Mouse (Mus musculus) heart, embryonic 10.5 days (tissue): ENCODE data around the gene M6pr. TPM values are rescaled to one million over a fixed set of nuclear protein-coding genes. Genes with fewer than 3 reads are reported as not detected.
A peak's percentile ranks its signal among the peaks of the same experiment; 100 is the strongest.

Experiments
- DNase-seq: peaks from one replicate; pipeline ENCODE4 v3.0.0-alpha.2; 2017; ENCODE audit warnings: low spot score
- H3K27ac ChIP-seq: fragments of 300-500 bp; sonication (generic); 2 replicates; pipeline ENCODE4 v1.5.1; 2016; ENCODE audit warnings: mild to moderate bottlenecking
- H3K27me3 ChIP-seq: fragments of 300-500 bp; sonication (generic); 2 replicates; pipeline ENCODE4 v1.6.1; 2016; ENCODE audit warnings: mild to moderate bottlenecking; ENCODE audit not compliant: poor library complexity, insufficient read depth, severe bottlenecking
- H3K36me3 ChIP-seq: fragments of 300-500 bp; sonication (generic); 2 replicates; pipeline ENCODE4 v1.6.1; 2016; ENCODE audit warnings: mild to moderate bottlenecking, moderate library complexity
- H3K4me1 ChIP-seq: fragments of 300-500 bp; sonication (generic); 2 replicates; pipeline ENCODE4 v1.6.1; 2016; ENCODE audit warnings: mild to moderate bottlenecking
- H3K4me3 ChIP-seq: fragments of 300-500 bp; sonication (generic); 2 replicates; pipeline ENCODE4 v1.5.1; 2016; ENCODE audit warnings: mild to moderate bottlenecking, moderate library complexity
- H3K9me3 ChIP-seq: fragments of 300-500 bp; sonication (generic); 2 replicates; pipeline ENCODE4 v1.6.1; 2016; ENCODE audit warnings: mild to moderate bottlenecking, moderate library complexity
- WGBS: fragments of 180-500 bp; shearing (Covaris S2); methylation state at CpG from one replicate; pipeline ENCODE4 v1.1.7; 2016; 5-methylcytosine and 5-hydroxymethylcytosine counted together
- polyA plus RNA-seq: library from polyadenylated mRNA; unstranded; fragments of >200 nt; fragmentation: Nextera tagmentation; extraction: Ambion mirVana; gene quantifications from 2 replicates; pipeline ENCODE4 v1.2.1, GENCODE M21; 2016

M6pr gene
- polyA plus RNA-seq, result 98.0 and 102 TPM in 2 replicates

DNA sequence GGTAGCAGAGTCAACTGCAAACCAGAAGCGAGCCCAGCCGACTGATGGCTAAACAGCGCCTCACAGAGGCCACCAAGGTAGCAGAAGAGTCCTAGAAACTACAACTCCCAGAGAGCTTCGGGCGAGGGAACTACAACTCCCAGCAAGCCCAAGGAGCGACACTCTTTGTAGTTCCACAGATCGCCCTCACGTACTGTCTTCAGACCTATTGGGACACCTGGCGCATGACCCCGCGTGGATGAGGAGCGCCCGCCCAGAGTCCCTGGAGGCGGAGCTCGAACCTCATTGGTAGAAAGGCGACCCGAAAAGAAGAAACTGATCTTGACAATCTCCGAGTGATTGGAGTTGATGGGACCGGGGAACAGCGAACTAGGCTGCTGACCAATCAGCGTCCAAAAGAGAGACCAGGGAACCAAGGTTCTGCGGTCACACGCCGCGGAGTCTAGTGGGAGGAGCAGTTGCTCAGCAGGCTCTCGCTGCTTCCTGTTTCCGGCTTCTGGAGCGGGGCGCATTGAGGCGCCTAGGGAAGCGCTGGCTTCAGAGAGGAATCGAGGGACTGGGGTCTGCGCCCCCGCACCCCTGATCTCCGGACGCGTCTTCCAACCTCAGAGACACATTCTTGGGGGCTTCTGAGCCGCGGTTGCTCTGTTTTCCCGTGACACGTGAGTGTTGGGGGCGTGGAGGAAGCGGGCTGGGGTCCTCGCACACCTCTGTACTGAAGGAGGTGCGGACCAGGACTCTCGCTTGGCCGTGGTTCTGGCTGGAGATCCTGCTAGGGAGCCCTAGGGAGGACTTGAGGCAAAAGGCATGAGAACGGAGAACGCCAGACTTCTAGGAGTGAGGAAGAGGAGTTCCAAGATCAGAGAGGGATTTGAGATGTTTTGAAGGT lies at the start of gene M6pr:
Gene M6pr, plus strand, starts transcription at position 216 of the 889 bp plus-strand sequence.
- DNase-seq, result peak; percentile 98
- WGBS, result under 1% methylated on average over 49 of the region's 49 CpGs

GRCm38 (mm10) chr6:122262543-122262942 lies 46.0 kb upstream of the M6pr start:
- 88% methylated on average over 8 of the region's 8 CpGs for WGBS
- H3K4me1 ChIP-seq, result 0 out of 2 replicates have a peak, but pooled peaks cover 3% of the 10 kb centered on the region
- H3K4me3 ChIP-seq, result no peak overlapping the region
- H3K27me3 ChIP-seq, result peaks cover 9% of the 10 kb centered on the region; the same call in 1 of the 2 replicates
- no peak overlapping the region for H3K27ac ChIP-seq
- no peak for DNase-seq
- no peaks in the 10 kb centered on the region for H3K9me3 ChIP-seq
- H3K36me3 ChIP-seq, result no peaks in the 10 kb centered on the region

More for the DNA sequence above, at the start of gene M6pr:
- Histone ChIP-seq H3K4me3 (peak within 1 kb of the TSS; percentile 85), H3K4me1 (peaks cover 22% of the 10 kb centered on the region), H3K36me3 (peaks cover 14% of the 10 kb centered on the region), H3K9me3 (no peaks in the 10 kb centered on the region), H3K27me3 (no peaks in the 10 kb centered on the region), H3K27ac (peak within 1 kb of the TSS; percentile 90)

DNA sequence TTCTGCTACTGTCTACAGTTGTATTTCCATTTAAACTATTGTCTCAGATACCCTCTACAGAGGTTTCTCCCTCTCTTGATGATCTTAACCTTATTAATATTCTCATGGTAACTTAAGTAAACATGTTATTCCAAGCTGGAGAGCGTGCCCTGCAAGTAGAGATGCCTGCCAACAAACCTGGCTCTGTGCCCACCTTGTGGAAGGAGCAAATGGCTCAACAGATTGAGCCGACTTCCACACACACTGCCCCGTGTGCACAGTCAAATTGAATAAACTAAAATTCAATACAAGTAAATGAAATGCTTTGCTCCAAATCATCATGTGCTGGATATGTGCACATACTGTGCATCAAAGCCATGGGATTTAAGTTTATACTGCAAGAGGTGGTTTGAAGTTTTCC lies 40.0 kb upstream of the M6pr start:
- H3K4me3 ChIP-seq, result no peak overlapping the region
- no peak for DNase-seq
- no peaks in the 10 kb centered on the region for H3K4me1 ChIP-seq
- H3K27ac ChIP-seq, result no peak overlapping the region
- H3K9me3 ChIP-seq, result no peaks in the 10 kb centered on the region
- WGBS, result 64% methylated on average over 3 of the region's 3 CpGs
- no peaks in the 10 kb centered on the region for H3K27me3 ChIP-seq
- no peaks in the 10 kb centered on the region for H3K36me3 ChIP-seq

GRCm38 (mm10) chr6:122269170-122269569 lies 39.4 kb upstream of the M6pr start:
- no peak for DNase-seq
- Histone ChIP-seq H3K36me3 (no peaks in the 10 kb centered on the region), H3K4me1 (peaks cover under 1% of the 10 kb centered on the region; the same call in 1 of the 2 replicates), H3K4me3 (no peak overlapping the region), H3K27me3 (no peaks in the 10 kb centered on the region), H3K27ac (no peak overlapping the region), H3K9me3 (no peaks in the 10 kb centered on the region)
- 85% methylated on average over 4 of the region's 4 CpGs for WGBS

DNA sequence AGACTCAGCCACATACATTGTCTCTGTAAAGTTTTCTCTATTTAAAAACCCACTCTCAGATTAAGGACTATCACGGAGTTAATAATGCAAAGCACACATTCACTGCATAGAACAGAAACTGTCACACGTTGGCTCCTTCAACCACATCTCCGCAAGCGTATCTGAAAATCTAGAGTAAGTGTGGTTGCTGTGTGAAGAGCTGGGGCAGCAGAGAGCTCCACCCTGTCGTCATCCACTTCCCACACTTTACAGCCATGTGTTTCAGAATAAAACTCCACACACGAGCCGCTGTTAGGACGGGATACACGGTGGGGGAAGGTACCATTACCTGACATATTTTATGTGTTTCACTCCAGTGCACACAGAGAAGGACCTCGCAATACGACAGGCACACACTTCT lies 38.4 kb upstream of the M6pr start:
- Histone ChIP-seq H3K9me3 (no peaks in the 10 kb centered on the region), H3K4me1 (peaks cover 8% of the 10 kb centered on the region), H3K27ac (no peak overlapping the region), H3K36me3 (no peaks in the 10 kb centered on the region), H3K4me3 (no peak overlapping the region), H3K27me3 (no peaks in the 10 kb centered on the region)
- DNase-seq, result no peak
- 77% methylated on average over 11 of the region's 11 CpGs for WGBS

- Histone ChIP-seq H3K9me3 (no peaks in the 10 kb centered on the region), H3K4me3 (no peak overlapping the region), H3K27ac (no peak overlapping the region), H3K4me1 (peaks cover 8% of the 10 kb centered on the region), H3K27me3 (no peaks in the 10 kb centered on the region), H3K36me3 (no peaks in the 10 kb centered on the region)
- DNase-seq, result no peak
- WGBS, result 9% methylated on average over 5 of the region's 5 CpGs
These were observed 34.0 kb upstream of the M6pr start for GRCm38 (mm10) chr6:122274546-122274945.

DNA sequence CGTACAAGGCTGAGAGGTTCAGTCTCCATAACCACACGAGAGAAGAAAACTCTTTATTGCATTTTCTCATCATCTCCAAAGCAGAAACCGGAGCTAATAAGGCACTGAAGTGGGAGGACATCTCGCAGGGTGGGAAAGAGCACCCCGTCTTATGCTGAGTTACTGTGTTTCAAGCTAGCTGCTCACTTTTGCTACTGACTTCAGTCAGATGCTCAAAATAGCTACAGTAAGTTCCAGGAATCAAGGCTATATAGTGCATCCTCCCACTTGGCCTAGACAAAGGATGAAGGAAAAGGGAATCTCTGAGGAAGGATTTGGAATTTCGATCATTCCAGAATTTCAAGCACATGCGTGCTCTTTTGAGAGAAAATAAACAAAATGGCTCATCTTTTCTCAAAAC lies 32.0 kb upstream of the M6pr start:
- H3K27me3 ChIP-seq, result no peaks in the 10 kb centered on the region
- no peak overlapping the region for H3K4me3 ChIP-seq
- H3K36me3 ChIP-seq, result no peaks in the 10 kb centered on the region
- 78% methylated on average over 7 of the region's 7 CpGs for WGBS
- no peak for DNase-seq
- H3K9me3 ChIP-seq, result no peaks in the 10 kb centered on the region
- H3K27ac ChIP-seq, result no peak overlapping the region
- H3K4me1 ChIP-seq, result peaks cover 8% of the 10 kb centered on the region

DNA sequence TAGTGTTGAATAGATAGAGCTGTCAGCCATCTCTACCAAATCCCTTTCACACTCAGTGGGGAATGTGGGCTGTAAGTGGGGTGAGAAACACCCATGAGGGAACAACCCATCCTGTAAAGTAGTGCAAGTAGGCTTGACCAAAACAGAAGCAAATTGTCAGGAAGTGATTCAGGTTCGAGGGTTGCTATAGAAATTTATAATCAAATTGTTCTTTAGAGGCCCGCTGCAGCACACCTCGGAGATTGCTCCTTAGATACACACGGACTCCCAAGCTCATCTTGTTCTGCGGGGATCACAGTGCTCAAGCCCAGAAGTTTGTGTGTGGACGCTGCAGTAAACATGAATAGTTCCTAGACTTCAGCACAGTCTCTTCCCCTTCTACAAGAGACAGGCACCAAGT lies 25.7 kb upstream of the M6pr start, which contains the start of gene Klrg1:
Gene Klrg1, minus strand, starts transcription at position 101 of the 400 bp plus-strand sequence.
- Histone ChIP-seq H3K27me3 (no peaks in the 10 kb centered on the region), H3K27ac (no peak within 1 kb of the TSS), H3K4me1 (no peaks in the 10 kb centered on the region), H3K4me3 (no peak within 1 kb of the TSS), H3K9me3 (no peaks in the 10 kb centered on the region), H3K36me3 (no peaks in the 10 kb centered on the region)
- WGBS, result 72% methylated on average over 6 of the region's 6 CpGs
- DNase-seq, result no peak

GRCm38 (mm10) chr6:122283429-122283828 lies 25.1 kb upstream of the M6pr start:
- Histone ChIP-seq H3K36me3 (no peaks in the 10 kb centered on the region), H3K27ac (no peak overlapping the region), H3K9me3 (no peaks in the 10 kb centered on the region), H3K27me3 (no peaks in the 10 kb centered on the region), H3K4me1 (no peaks in the 10 kb centered on the region), H3K4me3 (no peak overlapping the region)
- DNase-seq, result no peak
- 80% methylated on average over 2 of the region's 2 CpGs for WGBS

DNA sequence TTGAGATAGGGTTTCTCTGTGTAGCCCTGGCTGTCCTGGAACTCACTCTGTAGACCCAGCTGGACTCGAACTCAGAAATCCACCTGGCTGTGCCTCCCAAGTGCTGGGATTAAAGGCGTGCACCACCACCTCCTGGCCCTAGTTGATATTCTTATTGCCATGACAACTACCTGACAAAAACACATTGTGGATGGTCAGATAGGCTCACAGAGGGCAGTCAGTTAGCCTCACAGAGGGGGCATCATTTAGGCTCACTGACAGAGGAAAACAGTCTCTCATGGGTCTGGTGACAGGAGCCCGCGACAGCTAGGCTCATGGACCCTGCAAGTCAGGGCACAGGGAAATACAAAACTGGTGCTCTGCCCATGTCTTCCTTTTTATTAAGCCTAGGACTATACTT lies 24.2 kb upstream of the M6pr start:
- Histone ChIP-seq H3K27ac (no peak overlapping the region), H3K27me3 (no peaks in the 10 kb centered on the region), H3K36me3 (no peaks in the 10 kb centered on the region), H3K4me3 (no peak overlapping the region), H3K4me1 (no peaks in the 10 kb centered on the region), H3K9me3 (no peaks in the 10 kb centered on the region)
- WGBS, result 79% methylated on average over 4 of the region's 4 CpGs
- no peak for DNase-seq

DNA sequence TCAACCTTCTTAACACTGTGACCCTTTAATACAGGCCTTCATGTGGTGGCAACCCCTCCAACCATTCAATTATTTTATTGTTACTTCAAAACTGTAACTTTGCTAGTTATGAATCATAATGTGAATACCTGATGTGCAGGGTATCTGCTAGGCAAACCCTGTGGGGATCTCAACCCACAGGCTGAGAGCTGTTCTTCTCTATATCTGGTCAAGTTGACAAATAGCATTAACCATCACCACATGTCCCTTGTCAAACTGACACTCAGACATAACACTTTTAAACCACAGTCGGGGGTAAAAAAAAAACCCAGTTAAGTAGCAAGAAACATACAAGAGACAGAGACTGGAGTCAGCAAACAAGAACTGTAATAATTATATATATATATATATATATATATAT lies 23.7 kb upstream of the M6pr start:
- WGBS, result 48% methylated on average over 1 of the region's 1 CpGs
- H3K4me3 ChIP-seq, result no peak overlapping the region
- H3K27me3 ChIP-seq, result no peaks in the 10 kb centered on the region
- DNase-seq, result no peak
- no peaks in the 10 kb centered on the region for H3K9me3 ChIP-seq
- H3K4me1 ChIP-seq, result no peaks in the 10 kb centered on the region
- H3K36me3 ChIP-seq, result no peaks in the 10 kb centered on the region
- no peak overlapping the region for H3K27ac ChIP-seq

- no peak for DNase-seq
- Histone ChIP-seq H3K27me3 (no peaks in the 10 kb centered on the region), H3K36me3 (no peaks in the 10 kb centered on the region), H3K4me3 (no peak overlapping the region), H3K27ac (no peak overlapping the region), H3K9me3 (no peaks in the 10 kb centered on the region), H3K4me1 (0 out of 2 replicates have a peak, but pooled peaks cover 4% of the 10 kb centered on the region)
- WGBS, result 61% methylated on average over 1 of the region's 1 CpGs
These were observed 20.3 kb upstream of the M6pr start for GRCm38 (mm10) chr6:122288263-122288662.

DNA sequence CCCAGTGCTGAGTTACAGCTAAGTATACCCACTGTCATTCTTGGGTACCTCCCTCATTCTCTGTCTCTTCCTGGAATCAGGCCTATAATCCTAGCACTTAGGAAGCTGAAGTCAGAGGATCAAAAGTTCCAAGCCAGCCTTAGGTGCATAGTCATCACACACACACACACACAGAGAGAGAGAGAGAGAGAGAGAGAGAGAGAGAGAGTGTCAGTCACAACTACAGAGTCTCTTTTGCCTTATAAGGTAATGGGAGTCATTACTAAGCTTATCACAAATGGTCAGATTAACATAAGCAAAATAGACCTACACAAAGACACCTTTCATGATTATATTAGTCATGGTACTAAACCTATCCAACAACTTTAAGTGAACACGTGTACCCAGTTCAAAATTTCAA lies 19.2 kb upstream of the M6pr start:
- Histone ChIP-seq H3K36me3 (no peaks in the 10 kb centered on the region), H3K27me3 (no peaks in the 10 kb centered on the region), H3K4me1 (0 out of 2 replicates have a peak, but pooled peaks cover 4% of the 10 kb centered on the region), H3K27ac (no peak overlapping the region), H3K4me3 (no peak overlapping the region), H3K9me3 (no peaks in the 10 kb centered on the region)
- 75% methylated on average over 1 of the region's 1 CpGs for WGBS
- no peak for DNase-seq
